Comparison of ENCODE assay signal across 10 mouse cellular contexts in the genomic region with DNA sequence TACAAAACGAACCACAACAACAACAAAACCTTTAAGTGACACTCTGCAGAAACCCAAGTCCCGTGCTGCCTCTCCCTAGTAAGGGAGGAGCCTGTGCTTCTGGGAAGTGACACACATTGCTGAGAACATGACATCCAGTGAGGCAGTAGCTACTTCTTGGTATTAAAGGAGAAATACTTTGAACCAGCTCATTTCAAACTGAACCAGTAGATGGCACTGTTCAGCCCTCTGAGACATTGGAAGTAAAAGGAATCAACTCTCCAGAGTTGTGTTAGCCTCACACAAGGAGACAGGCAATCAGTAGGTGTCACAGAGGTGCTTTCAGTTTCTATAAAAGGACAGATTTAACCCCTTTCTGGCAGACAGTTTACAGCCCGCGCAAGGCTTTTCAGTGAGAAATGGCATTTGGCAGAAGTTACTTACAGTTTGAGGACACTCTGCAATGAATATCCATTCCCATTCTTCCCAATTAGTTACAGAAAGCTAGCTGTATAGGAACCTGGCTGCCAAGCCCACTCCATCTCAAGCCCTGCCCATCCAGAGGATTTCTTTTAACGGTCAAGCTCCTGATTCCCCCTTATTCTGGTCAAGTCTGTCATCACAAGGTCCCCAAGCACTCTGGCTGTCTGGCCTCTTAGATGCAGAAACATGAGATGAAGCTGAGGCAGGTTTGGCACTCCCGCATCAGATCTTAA. TPM values are rescaled to one million over a fixed set of nuclear protein-coding genes. Genes with fewer than 3 reads are reported as not detected.
DNase-seq lines count a peak whose midpoint lies in the region; ATAC-seq and TF ChIP-seq lines count a peak whose summit lies in the region.
"Had no signal": no experiment of that assay in that cellular context is flagged by ENCODE, and none has a peak within 500 bp of the region (broad histone marks: within the 10 kb centered on the region; RNA-seq: fewer than 3 reads in every experiment).

No protein-coding gene starts in this region.

- H3K27me3 ChIP-seq in forebrain, embryonic 14.5 days (replicated peaks; ENCODE audit: control insufficient read depth, insufficient read depth, low read length): no peaks in the 10 kb centered on the region
- no peaks in the 10 kb centered on the region for H3K27me3 ChIP-seq in kidney, embryonic 16.5 days (ENCODE audit: insufficient read depth, low read length)
- no peaks in the 10 kb centered on the region for H3K27me3 ChIP-seq in limb, embryonic 14.5 days (ENCODE audit: control insufficient read depth, insufficient read depth, low read length)

- H3K4me1 ChIP-seq in forebrain, embryonic 14.5 days (ENCODE audit: control insufficient read depth, insufficient read depth, low read length): no peaks in the 10 kb centered on the region
- H3K4me1 ChIP-seq in kidney, embryonic 16.5 days (ENCODE audit: insufficient read depth, low read length): peaks cover 3% of the 10 kb centered on the region; the same call in 1 of the 2 replicates
- H3K4me1 ChIP-seq in limb, embryonic 14.5 days (ENCODE audit: control insufficient read depth, insufficient read depth, low read length): no peaks in the 10 kb centered on the region

- no peak for TF ChIP-seq POLR2A in limb, embryonic 14.5 days (IDR thresholded peaks at IDR 0.05; ENCODE audit: borderline replicate concordance, extremely low read depth, insufficient read depth, insufficient read length)

- peak; percentile 72 for ATAC-seq in forebrain, embryonic 14.5 days
- peak; percentile 61; the same call in 1 of the 2 replicates for ATAC-seq in kidney, embryonic 16.5 days (ENCODE audit: low FRiP score, low TSS enrichment)
- ATAC-seq in limb, embryonic 14.5 days (ENCODE audit: low FRiP score, low read depth): no peak
- ATAC-seq in monocyte, adult 5-6 weeks (replicated peaks; ENCODE audit: insufficient number of reproducible peaks, low FRiP score, low TSS enrichment, poor library complexity, severe bottlenecking): no peak

- H3K36me3 ChIP-seq in forebrain, embryonic 14.5 days (ENCODE audit: control insufficient read depth, insufficient read depth, low read length): no peaks in the 10 kb centered on the region
- H3K36me3 ChIP-seq in kidney, embryonic 16.5 days (ENCODE audit: insufficient read depth, low read length): no peaks in the 10 kb centered on the region
- H3K36me3 ChIP-seq in limb, embryonic 14.5 days (ENCODE audit: control insufficient read depth, insufficient read depth, low read length): no peaks in the 10 kb centered on the region

- H3K4me2 ChIP-seq in forebrain, embryonic 14.5 days (ENCODE audit: low read length): no peak overlapping the region
- H3K4me2 ChIP-seq in kidney, embryonic 16.5 days (replicated peaks; ENCODE audit: low read depth, low read length): no peak overlapping the region
- H3K4me2 ChIP-seq in limb, embryonic 14.5 days (replicated peaks; ENCODE audit: low read depth, low read length, severe bottlenecking): no peak overlapping the region

- 43% methylated on average over 6 of the region's 6 CpGs for WGBS in forebrain, embryonic 14.5 days
- WGBS in kidney, embryonic 16.5 days: 33% methylated on average over 6 of the region's 6 CpGs
- 35% methylated on average over 6 of the region's 6 CpGs for WGBS in limb, embryonic 14.5 days

- H3K4me3 ChIP-seq in forebrain, embryonic 14.5 days (ENCODE audit: low read depth, low read length): no peak overlapping the region
- no peak overlapping the region for H3K4me3 ChIP-seq in kidney, embryonic 16.5 days (ENCODE audit: low read length)
- H3K4me3 ChIP-seq in limb, embryonic 14.5 days (replicated peaks; ENCODE audit: low read length): no peak overlapping the region
- H3K4me3 ChIP-seq: erythroblast, embryonic 14.5 days had no signal

- no peak overlapping the region for H3K27ac ChIP-seq in forebrain, embryonic 14.5 days (ENCODE audit: low read depth, low read length)
- no peak overlapping the region for H3K27ac ChIP-seq in kidney, embryonic 16.5 days (ENCODE audit: low read length)
- H3K27ac ChIP-seq in limb, embryonic 14.5 days (replicated peaks; ENCODE audit: low read depth, low read length): no peak overlapping the region

- DNase-seq in thymus, postnatal 0 days (ENCODE audit: low spot score): peak; percentile 16
- no peak for DNase-seq in thymus, postnatal 25 days
- DNase-seq in brain, embryonic 18.5 days (ENCODE audit: low read depth, low spot score): peak; percentile 24
- peak; percentile 84 for DNase-seq in forebrain, embryonic 14.5 days (ENCODE audit: low spot score)
- peak; percentile 66 for DNase-seq in limb, embryonic 14.5 days (ENCODE audit: low spot score)
- peak; percentile 77 for DNase-seq in retina, postnatal 1 day

- H3K9me3 ChIP-seq in forebrain, embryonic 14.5 days (replicated peaks; ENCODE audit: control insufficient read depth, low read length): no peaks in the 10 kb centered on the region
- no peaks in the 10 kb centered on the region for H3K9me3 ChIP-seq in kidney, embryonic 16.5 days (ENCODE audit: low read length)
- H3K9me3 ChIP-seq in limb, embryonic 14.5 days (ENCODE audit: control insufficient read depth, low read length): no peaks in the 10 kb centered on the region

- no peak overlapping the region for H3K9ac ChIP-seq in forebrain, embryonic 14.5 days (ENCODE audit: low read length)
- H3K9ac ChIP-seq in kidney, embryonic 16.5 days (replicated peaks; ENCODE audit: low read length): no peak overlapping the region
- no peak overlapping the region for H3K9ac ChIP-seq in limb, embryonic 14.5 days (ENCODE audit: low read depth, low read length, severe bottlenecking)

RNA-seq across cellular contexts. Expression of a gene that starts 2.0 kb away (rescaled TPM):
- polyA plus RNA-seq in thymus, postnatal 0 days (2015; fragmentation: Nextera tagmentation; extraction: Ambion mirVana): not detected in 2 replicates
- not detected in 2 replicates for polyA plus RNA-seq in forebrain, embryonic 14.5 days (2014; fragmentation: Nextera tagmentation; extraction: Ambion mirVana)
- 0.12 and 0.37 TPM in 2 replicates for polyA plus RNA-seq in kidney, embryonic 16.5 days (2015; fragmentation: Nextera tagmentation; extraction: Ambion mirVana)
- polyA plus RNA-seq in limb, embryonic 14.5 days (2012; rRNA removed): 0.09 TPM in 2 replicates
- 0.10 TPM in 1 of 2 replicates, not detected in the other for polyA plus RNA-seq in limb, embryonic 14.5 days (2014; fragmentation: Nextera tagmentation; extraction: Ambion mirVana)
- not detected in 3 replicates for total RNA-seq in monocyte, adult 5-6 weeks (2017)
- polyA plus RNA-seq: erythroblast, embryonic 14.5 days; spleen, adult 2 months had no signal

Comparison
In these comparisons a context has a peak if more than half of its experiments do, and no peak if none do; other contexts are left out.
1. ATAC-seq: peak in forebrain, embryonic 14.5 days (single experiment) and kidney, embryonic 16.5 days (single experiment); none in limb, embryonic 14.5 days (single experiment) and monocyte, adult 5-6 weeks (single experiment).